Mouse (Mus musculus) stomach, postnatal 0 days (tissue): ENCODE data around the gene Lhx4. TPM values are rescaled to one million over a fixed set of nuclear protein-coding genes. Genes with fewer than 3 reads are reported as not detected.
A peak's percentile ranks its signal among the peaks of the same experiment; 100 is the strongest.

Experiments
- ATAC-seq: fragments of 200-750 bp; cut with Nextera tagmentation; 2 replicates; pipeline ENCODE4 v1.8.0; 2017; ENCODE audit not compliant: low FRiP score, low TSS enrichment
- DNase-seq: peaks from one replicate; pipeline ENCODE4 v3.0.0-alpha.2; 2016; ENCODE audit warnings: low spot score
- H3K27ac ChIP-seq: fragments of 300-500 bp; sonication (generic); replicated peaks from 2 replicates; pipeline ENCODE4 v1.5.1; 2014; ENCODE audit warnings: mild to moderate bottlenecking, control low read depth
- H3K27me3 ChIP-seq: fragments of 300-500 bp; sonication (generic); 2 replicates; pipeline ENCODE4 v1.6.1; 2014; ENCODE audit warnings: low read length; ENCODE audit not compliant: control insufficient read depth, insufficient read depth
- H3K36me3 ChIP-seq: fragments of 300-500 bp; sonication (generic); 2 replicates; pipeline ENCODE4 v1.6.1; 2014; ENCODE audit warnings: low read length, mixed read lengths; ENCODE audit not compliant: control insufficient read depth, insufficient read depth
- H3K4me1 ChIP-seq: fragments of 300-500 bp; sonication (generic); replicated peaks from 2 replicates; pipeline ENCODE4 v1.6.1; 2014; ENCODE audit warnings: antibody characterized with exemption; ENCODE audit not compliant: control insufficient read depth, insufficient read depth
- H3K4me2 ChIP-seq: fragments of 300-500 bp; sonication (generic); replicated peaks from 2 replicates; pipeline ENCODE4 v1.6.1; 2014; ENCODE audit warnings: low read depth, mild to moderate bottlenecking, control low read depth, moderate library complexity
- H3K4me3 ChIP-seq: fragments of 300-500 bp; sonication (generic); 2 replicates; pipeline ENCODE4 v1.5.1; 2014; ENCODE audit warnings: low read depth, low read length, control low read depth
- H3K9ac ChIP-seq: fragments of 300-500 bp; sonication (generic); 2 replicates; pipeline ENCODE4 v1.6.1; 2014; ENCODE audit warnings: mild to moderate bottlenecking, low read length, control low read depth, mixed read lengths
- H3K9me3 ChIP-seq: fragments of 300-500 bp; sonication (generic); 2 replicates; pipeline ENCODE4 v1.6.1; 2016; ENCODE audit warnings: low read length; ENCODE audit not compliant: control insufficient read depth
- CTCF ChIP-seq: IDR thresholded peaks from 2 replicates; pipeline ENCODE4 v1.5.1; 2016; ENCODE audit warnings: antibody characterized with exemption, low read depth, mild to moderate bottlenecking, moderate library complexity
- EP300 ChIP-seq: optimal IDR thresholded peaks from 2 replicates; pipeline ENCODE3; 2016; ENCODE audit warnings: antibody characterized with exemption
- WGBS: fragments of 180-500 bp; shearing (Covaris S2); extraction: QIAGEN DNeasy Blood & Tissue Kit; methylation state at CpG from one replicate; pipeline ENCODE4 v1.1.7; 2014; 5-methylcytosine and 5-hydroxymethylcytosine counted together
- polyA plus RNA-seq: library from polyadenylated mRNA; unstranded; fragments of >200 nt; fragmentation: Nextera tagmentation; extraction: Ambion mirVana; gene quantifications from 2 replicates; pipeline ENCODE4 v1.2.1, GENCODE M21; 2015

The Lhx4 gene
- polyA plus RNA-seq, 1 experiment from 2014 or later, result 0.10 TPM

GRCm38 (mm10) chr1:155777641-155778625 is 26.4 kb upstream of the Lhx4 start:
- peak; percentile 74 for DNase-seq
- H3K4me1 ChIP-seq, result no peaks in the 10 kb centered on the region
- peak; percentile 81 for ATAC-seq
- no peak overlapping the region for H3K4me3 ChIP-seq
- H3K9ac ChIP-seq, result no peak overlapping the region
- TF ChIP-seq EP300 (no peak), CTCF (no peak)
- no peaks in the 10 kb centered on the region for H3K9me3 ChIP-seq
- H3K27me3 ChIP-seq, result no peaks in the 10 kb centered on the region
- peaks cover 28% of the 10 kb centered on the region for H3K36me3 ChIP-seq
- no peak overlapping the region for H3K4me2 ChIP-seq
- 0 out of 2 replicates have a peak overlapping the region, but pooled peaks have one; percentile 40 for H3K27ac ChIP-seq
- WGBS, result 55% methylated on average over 14 of the region's 14 CpGs

DNA sequence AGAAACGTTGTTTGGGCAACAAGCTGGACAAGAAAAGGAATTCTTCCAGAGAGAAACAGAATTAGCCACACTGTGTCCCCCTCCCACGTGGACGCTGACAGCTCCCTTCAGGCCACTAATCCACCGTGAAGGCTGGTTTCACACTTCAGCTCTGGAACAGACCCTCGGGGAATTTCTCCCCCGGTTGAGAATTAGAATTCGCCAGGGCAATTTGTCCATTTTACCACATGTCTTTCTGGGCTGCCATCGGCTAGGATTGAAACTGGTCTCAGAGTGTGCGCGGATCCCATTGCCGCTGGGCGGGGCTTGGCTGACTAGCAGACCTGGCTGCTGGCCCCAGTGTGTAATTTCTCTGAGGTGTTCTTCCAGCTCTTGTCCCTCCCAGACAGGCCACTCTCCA is 7.7 kb upstream of the Lhx4 start:
- Histone ChIP-seq H3K9ac (no peak overlapping the region), H3K4me3 (no peak overlapping the region), H3K4me2 (no peak overlapping the region), H3K27ac (no peak overlapping the region), H3K9me3 (no peaks in the 10 kb centered on the region), H3K27me3 (no peaks in the 10 kb centered on the region), H3K4me1 (no peaks in the 10 kb centered on the region), H3K36me3 (no peaks in the 10 kb centered on the region)
- WGBS, result 76% methylated on average over 12 of the region's 12 CpGs
- no peak for TF ChIP-seq CTCF
- no peak for TF ChIP-seq EP300
- ATAC-seq (no peak), DNase-seq (no peak)

DNA sequence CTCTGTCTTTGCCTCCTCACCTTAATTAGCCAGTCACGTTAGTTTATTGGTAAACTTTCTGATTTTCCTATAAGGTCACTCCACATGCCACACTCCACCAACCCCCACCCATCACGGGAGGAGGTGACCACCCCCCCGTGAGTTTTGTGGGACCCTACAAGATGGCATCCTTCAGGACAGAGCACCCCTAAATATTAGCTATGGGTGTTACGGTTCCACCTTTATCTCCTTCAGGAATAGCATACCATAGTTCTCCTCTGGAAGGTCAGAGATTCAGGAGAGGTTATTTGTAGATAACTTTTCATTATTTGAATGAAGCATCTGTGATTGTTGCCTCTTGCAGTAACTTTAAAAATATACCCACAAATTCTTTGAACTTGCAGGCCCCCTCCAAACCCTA is 7.2 kb upstream of the Lhx4 start:
- no peak for DNase-seq
- Histone ChIP-seq H3K9me3 (no peaks in the 10 kb centered on the region), H3K27me3 (no peaks in the 10 kb centered on the region), H3K4me2 (no peak overlapping the region), H3K27ac (no peak overlapping the region), H3K4me1 (no peaks in the 10 kb centered on the region), H3K36me3 (no peaks in the 10 kb centered on the region), H3K4me3 (no peak overlapping the region), H3K9ac (no peak overlapping the region)
- TF ChIP-seq EP300 (no peak), CTCF (no peak)
- WGBS, result 83% methylated on average over 4 of the region's 4 CpGs
- ATAC-seq, result no peak

DNA sequence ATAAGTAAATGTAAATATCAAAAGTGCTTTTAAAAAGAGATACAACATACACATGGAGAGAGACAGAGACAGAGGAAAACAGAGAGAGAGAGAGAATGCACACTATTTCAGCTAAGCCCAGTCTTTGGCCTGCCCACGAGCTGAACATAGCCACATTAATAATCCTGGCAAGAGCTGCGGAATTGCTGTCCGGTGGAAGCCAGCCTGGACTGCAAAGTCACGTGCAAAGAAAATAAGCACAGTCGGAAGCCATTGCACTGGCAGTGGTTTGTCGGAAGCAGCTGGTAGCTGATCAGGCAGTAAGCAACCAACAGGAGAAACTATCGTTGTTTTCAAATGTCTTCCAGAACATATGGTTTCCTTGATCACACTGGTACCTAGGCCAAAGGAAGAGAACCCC is 6.1 kb upstream of the Lhx4 start:
- no peak overlapping the region for H3K9ac ChIP-seq
- TF ChIP-seq EP300 (no peak), CTCF (no peak)
- no peak for ATAC-seq

GRCm38 (mm10) chr1:155753411-155753810 is 1.9 kb upstream of the Lhx4 start:
- no peak for TF ChIP-seq EP300
- no peak for TF ChIP-seq CTCF
- ATAC-seq (no peak), DNase-seq (no peak)
- no peak overlapping the region for H3K4me2 ChIP-seq
- no peak overlapping the region for H3K4me3 ChIP-seq
- H3K4me1 ChIP-seq, result no peaks in the 10 kb centered on the region
- no peak overlapping the region for H3K27ac ChIP-seq
- no peaks in the 10 kb centered on the region for H3K9me3 ChIP-seq
- H3K36me3 ChIP-seq, result no peaks in the 10 kb centered on the region
- no peaks in the 10 kb centered on the region for H3K27me3 ChIP-seq
- H3K9ac ChIP-seq, result no peak overlapping the region
- WGBS, result 56% methylated on average over 9 of the region's 9 CpGs

More for the DNA sequence above, 6.1 kb upstream of the Lhx4 start:
- Histone ChIP-seq H3K27ac (no peak overlapping the region), H3K27me3 (no peaks in the 10 kb centered on the region), H3K4me1 (no peaks in the 10 kb centered on the region), H3K9me3 (no peaks in the 10 kb centered on the region), H3K36me3 (no peaks in the 10 kb centered on the region), H3K4me3 (no peak overlapping the region), H3K4me2 (no peak overlapping the region)
- no peak for DNase-seq
- 56% methylated on average over 7 of the region's 7 CpGs for whole genome bisulfite sequencing
